Comparison of ENCODE assay signal across 17 mouse cellular contexts in the genomic region with DNA sequence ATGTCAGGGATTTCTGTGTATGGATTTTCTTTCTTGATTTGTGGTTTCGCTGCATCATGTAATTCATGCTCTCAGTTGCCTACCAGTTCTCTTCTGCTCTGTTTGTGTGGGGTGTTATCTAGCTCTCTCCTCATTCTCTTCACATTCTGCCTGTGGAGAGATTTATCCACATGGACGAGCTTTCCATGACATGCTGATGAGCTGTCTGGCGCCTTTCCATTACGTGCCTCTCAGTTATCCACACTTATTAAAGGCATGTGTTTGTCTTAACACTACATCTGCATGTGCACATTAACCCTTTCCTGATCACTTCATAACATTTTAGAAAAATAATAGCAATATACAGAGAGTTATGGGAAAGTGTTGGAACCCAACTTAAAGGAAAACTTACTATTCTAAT.
"Had no signal": no experiment of that assay in that cellular context is flagged by ENCODE, and none has a peak within 500 bp of the region (broad histone marks: within the 10 kb centered on the region; RNA-seq: fewer than 3 reads in every experiment).

No protein-coding gene starts in this region.

- DNase-seq: kidney, postnatal 25 days; liver; liver, embryonic 13.5 days; liver, postnatal 0 days; lung, postnatal 14 days; right cerebral cortex, postnatal 4 days; spleen, adult 18-20 months; thymus, adult 18-20 months; thymus, postnatal 14 days had no signal

- H3K4me2 ChIP-seq: limb, embryonic 12.5 days; liver, embryonic 13.5 days; lung, embryonic 15.5 days; midbrain, embryonic 13.5 days; neural tube, embryonic 15.5 days had no signal

- ATAC-seq: liver, postnatal 0 days; midbrain, embryonic 13.5 days had no signal

- H3K4me3 ChIP-seq: left cerebral cortex, adult 2 months; limb, embryonic 12.5 days; liver, embryonic 13.5 days; lung, embryonic 15.5 days; megakaryocyte, embryonic 14.5 days; midbrain, embryonic 13.5 days; myocyte; neural tube, embryonic 15.5 days had no signal

- H3K27ac ChIP-seq: left cerebral cortex, adult 2 months; limb, embryonic 12.5 days; liver, embryonic 13.5 days; lung, embryonic 15.5 days; macrophage; midbrain, embryonic 13.5 days; neural tube, embryonic 15.5 days had no signal

- H3K27me3 ChIP-seq: limb, embryonic 12.5 days; liver, embryonic 13.5 days; lung, embryonic 15.5 days; megakaryocyte, embryonic 14.5 days; midbrain, embryonic 13.5 days; neural tube, embryonic 15.5 days had no signal

- H3K4me1 ChIP-seq: limb, embryonic 12.5 days; liver, embryonic 13.5 days; lung, embryonic 15.5 days; megakaryocyte, embryonic 14.5 days; midbrain, embryonic 13.5 days; neural tube, embryonic 15.5 days had no signal

- H3K36me3 ChIP-seq: limb, embryonic 12.5 days; liver, embryonic 13.5 days; lung, embryonic 15.5 days; midbrain, embryonic 13.5 days; neural tube, embryonic 15.5 days had no signal

- H3K9ac ChIP-seq: limb, embryonic 12.5 days; liver, embryonic 13.5 days; liver, postnatal 0 days; lung, embryonic 15.5 days; midbrain, embryonic 13.5 days; neural tube, embryonic 15.5 days had no signal

- H3K9me3 ChIP-seq: limb, embryonic 12.5 days; liver, embryonic 13.5 days; lung, embryonic 15.5 days; megakaryocyte, embryonic 14.5 days; midbrain, embryonic 13.5 days; neural tube, embryonic 15.5 days had no signal
